Mouse (Mus musculus) gastrocnemius, postnatal 4 days (tissue): Measurements from ENCODE around the gene Tnfaip8l2. TPM values are rescaled to one million over a fixed set of nuclear protein-coding genes. Genes with fewer than 3 reads are reported as not detected.
"Not testable (repeated sequence)": the region's sequence is repeated elsewhere in the genome, so short reads cannot be mapped to it uniquely, and the experiment has no call there.

Experiments
- DNase-seq, 2 experiments: peaks; one replicate each; pipeline ENCODE4 v3.0.0; 2021 to 2022; ENCODE audit warnings: low spot score in 2 of 2, mixed read lengths in 2 of 2
- total RNA-seq, 2 experiments: library from RNA; stranded (reverse); gene quantifications; 2 replicates each; pipeline ENCODE4 v1.2.3; 2021

Tnfaip8l2 gene
- total RNA-seq, 2 experiments from 2014 or later = 2.8 to 3.7 TPM

DNA sequence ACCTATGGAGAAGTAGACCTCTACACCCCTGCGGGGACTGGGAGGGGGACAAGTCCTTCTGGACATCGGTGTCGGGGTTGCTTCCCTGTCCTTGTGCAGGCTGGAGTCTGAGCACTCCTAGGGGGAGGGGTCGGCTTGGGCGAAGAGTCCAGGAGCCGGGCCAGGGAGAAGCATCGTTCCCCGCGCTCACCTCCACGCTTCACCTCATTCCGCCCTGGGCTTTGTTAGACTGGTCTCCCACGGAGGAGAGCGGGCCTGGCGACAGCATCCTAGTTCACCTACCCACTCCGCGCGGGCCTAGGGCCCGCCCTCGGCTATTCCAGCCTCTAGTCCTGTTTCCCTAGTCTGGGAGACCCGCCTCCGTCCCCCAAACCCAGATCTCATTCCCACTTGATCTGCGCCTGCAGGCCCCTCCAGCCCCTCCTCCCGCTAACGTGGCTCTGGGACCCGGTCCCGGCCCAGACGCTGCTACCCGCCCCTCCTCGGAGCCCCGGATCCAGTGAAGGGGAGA, 18.9 kb upstream of the Tnfaip8l2 start:
- peak; percentile 46 to 67 for DNase-seq

DNA sequence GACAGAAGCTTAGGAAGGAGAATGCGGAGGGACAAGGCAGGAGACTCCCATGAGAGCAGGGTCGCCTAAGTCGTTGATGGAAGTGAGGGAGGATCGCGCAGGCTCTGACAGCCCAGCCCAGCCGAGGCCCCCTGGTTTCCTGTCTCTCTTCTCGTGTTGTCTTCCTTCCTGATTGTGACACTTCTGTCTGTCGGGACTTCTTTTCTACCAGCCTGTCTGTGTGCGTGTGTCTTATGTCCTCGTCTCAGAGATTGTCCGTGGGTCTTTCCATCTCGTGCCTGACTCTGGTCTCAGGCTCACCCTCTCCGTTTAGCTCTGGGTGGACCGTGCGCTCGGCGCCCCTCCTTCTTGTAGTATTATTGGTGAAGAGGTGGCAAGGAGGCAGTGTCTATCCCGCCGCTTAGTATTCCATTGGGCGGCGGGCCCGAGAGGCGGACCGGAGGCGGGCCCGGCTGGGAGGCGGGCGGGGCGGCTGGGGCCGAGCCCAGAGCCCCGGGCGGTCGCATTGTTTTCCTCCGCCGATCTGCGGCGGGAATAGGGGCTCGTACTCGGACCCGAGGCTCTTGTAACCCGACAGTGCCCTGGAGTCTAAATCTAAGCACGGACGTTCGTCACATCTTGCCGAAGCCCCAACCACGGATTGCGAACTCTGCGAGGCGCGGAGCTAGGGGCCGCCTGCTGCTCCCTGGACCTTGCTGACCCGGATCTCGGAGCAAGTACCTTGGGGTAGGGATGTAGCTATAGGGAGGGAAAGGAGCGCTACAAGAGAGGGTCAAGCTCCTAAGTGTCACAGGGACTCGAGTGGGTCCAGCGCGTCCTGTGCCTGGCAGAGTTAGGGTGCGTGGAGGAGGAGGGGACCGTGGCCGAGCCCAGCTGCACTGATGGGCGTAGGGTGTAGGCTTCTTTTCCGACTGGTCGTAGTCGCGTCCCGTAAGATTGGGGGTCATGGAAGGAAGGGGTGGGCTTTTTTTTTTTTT, 18.1 kb upstream of the Tnfaip8l2 start, which contains the start of gene Sema6c:
Gene Sema6c, plus strand, starts transcription at position 471 of the 977 bp plus-strand sequence.
- DNase-seq = peak; percentile 88 to 90

DNA sequence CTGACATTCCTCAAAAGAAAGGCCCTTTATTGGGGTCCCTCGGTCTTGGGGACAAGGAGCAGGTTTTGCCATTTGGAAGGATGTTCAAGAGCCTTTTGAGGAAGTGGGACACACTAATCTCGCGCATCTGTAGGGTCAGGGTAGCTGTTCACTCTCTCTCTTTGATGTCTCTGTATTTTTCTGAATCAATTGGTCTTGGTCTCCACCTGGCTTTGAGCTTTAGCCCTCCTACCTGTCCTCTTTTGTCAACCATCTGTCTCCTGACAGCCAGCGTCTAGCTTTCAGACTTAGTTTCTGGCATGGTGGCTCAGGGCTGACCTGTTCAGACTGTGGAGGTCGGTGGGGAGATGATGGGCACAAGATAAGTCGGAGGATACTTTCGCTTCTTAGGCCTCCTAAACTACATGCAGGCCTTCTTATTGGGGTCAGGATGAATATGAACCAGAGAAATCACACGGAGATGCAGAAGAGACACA, 17.4 kb upstream of the Tnfaip8l2 start:
- DNase-seq = no peak

DNA sequence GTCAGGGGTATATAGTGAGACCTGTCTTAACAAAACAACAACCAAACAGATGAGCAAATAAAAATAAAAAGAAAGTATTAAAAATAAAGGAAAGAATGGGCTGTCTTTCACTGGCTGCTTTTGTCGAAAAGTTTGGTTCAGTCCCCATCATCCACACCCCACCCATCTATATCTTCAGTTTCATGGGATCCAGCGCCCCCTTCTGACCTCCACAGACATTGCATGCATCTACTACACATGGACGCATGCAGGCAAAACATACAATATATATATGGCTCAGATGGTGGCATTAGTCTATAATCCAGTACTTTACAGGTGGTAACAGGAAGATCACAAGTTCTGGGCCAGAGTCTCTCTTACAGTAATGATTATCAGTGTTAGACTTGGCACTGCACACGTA, 11.7 kb upstream of the Tnfaip8l2 start:
- DNase-seq = no peak

DNA sequence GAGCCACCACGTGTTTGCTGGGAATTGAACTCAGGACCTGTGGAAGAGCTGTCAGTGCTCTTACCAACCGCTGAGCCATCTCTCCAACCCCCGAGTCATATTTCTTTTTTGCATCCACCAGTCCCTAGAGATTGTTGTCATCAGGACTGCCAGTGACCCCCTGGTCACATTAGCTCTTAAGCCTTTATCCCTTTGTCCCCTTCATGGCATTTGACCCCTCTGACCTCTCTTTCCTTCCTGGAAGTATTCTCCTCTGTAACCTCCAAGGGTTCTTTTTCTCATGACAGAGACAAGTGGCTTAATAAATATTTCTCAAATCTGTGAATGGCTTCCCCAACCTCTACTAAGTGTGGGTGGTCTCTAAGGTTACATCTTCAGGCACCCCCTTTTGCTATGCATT, 5.8 kb upstream of the Tnfaip8l2 start:
- no peak for DNase-seq

DNA sequence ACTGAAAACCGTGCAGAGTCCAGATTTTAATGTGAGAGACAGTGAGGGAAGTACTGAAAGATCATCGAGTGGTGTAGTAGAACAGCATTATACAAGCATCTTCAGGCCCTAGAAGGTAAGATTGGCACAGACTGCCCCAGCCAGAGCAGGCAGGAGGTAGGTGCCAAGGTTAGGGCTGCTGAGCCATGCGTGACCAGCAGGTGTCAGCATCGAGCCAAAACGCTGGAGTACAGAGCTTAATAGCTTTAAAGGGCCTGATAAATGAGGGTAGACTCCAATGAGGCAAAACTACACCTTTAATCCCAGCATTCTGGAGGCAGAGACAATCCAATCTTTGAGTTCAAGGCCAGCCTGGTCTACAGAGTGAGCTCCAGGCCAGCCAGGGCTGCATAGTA, 454 bp upstream of the Tnfaip8l2 start:
- DNase-seq = peak; percentile 58 to 82

DNA sequence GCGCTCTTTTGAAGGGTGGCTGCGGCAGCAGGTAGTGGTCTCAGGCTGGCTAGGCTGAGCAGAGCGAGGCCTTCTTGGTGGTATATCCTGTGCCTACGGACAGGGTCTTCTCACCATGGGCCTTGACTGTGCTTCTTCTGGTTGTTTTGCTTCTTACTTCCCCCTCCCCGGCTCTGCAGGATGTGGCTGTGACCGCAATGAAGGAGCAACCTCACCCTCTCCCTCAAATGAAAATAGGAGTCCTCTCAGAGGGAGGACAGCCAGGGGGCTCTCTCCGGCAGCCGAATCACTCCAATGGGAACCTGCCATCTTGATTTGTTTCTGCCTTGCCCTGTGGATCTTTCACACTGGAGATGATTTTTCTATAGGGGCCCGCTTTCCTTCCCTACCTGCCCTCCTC, 686 bp downstream of the Tnfaip8l2 start:
- no peak for DNase-seq

DNA sequence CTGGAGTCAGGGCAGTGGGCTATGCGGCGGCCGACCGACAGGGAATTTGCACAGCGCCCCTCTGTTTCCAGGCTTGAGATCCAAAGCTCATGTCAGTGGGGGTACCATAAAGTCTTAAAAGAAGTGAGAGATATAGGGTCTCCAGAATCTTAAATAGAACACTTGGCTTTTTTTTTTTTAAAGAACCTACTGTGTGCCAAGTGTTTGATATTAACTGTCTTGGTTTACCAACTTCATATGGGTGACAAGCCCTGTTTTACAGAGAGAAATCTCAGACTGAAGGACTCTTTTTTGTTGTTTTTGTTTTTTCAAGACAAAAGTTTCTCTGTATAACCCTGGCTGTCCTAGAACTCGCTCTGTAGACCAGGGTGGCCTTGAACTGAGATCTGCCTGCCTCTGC, 1.4 kb downstream of the Tnfaip8l2 start:
- DNase-seq = no peak

DNA sequence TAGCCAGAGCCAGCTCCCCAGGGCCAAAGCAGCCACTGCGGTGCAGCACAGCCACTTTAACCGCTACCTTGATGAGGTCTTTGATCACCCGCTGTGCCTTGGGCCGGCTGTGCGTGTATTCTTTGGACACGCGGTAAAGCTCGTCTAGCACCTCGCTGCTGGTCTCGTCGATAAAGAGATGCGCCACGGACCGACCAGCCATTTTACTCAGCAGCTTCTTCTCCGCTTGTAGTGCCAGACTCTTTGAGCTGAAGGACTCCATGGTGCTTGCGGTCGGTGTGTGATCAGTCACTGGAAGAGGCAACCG, 1.9 kb downstream of the Tnfaip8l2 start:
- no peak for DNase-seq

DNA sequence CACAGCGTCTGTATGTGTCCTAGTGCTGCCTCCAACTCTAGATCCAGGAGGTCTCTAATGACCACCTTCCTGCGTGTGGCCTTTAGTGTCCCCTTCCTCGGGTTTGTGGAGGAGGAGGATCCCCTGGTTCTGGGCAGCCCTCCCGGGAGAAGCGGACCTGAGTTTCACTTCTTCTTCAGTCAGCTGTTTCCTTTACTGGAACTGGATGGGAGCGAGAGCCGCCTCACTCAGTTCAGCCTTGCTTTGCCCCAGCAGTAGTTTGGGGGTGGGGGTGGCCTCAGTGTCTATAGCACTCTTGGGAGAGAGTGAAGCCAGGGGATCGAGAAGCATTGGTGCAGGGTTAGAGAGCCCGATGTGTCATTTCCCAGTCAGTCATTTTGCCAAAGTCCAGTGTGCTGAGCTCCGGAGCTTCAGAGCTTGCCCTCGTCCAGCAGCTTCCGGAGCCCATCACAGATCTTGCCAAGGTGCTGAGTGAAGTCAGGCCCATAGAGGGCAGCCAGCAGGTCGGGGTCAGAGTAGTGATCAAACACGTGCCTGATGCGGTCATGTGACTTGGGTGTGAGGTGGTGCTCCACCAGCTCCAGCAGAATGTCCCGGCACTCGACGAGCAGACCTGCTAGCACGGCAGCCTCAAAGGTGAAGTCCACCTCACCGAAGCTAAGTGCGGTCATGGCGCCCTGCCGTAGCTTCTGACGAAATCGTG, 2.4 kb downstream of the Tnfaip8l2 start:
- no peak for DNase-seq

DNA sequence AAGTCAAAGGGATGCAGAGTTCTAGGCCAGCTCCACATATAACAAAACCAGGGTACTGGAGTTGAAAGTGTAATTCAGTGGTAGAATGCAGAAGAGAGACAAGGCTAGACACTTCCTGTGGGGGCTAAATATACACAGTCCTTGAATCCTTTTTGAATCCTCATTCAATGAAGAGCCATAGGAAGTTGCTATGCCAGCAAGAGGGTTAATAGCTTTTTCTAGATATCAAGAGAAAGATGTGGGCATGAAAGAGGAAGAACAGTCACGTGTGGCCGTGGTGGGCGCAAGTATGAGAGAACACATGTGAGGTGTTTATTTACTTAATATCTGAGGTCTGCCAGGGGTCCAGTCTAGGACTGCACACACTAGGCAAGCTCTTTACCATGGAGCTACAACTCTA, 5.8 kb downstream of the Tnfaip8l2 start:
- no peak for DNase-seq

DNA sequence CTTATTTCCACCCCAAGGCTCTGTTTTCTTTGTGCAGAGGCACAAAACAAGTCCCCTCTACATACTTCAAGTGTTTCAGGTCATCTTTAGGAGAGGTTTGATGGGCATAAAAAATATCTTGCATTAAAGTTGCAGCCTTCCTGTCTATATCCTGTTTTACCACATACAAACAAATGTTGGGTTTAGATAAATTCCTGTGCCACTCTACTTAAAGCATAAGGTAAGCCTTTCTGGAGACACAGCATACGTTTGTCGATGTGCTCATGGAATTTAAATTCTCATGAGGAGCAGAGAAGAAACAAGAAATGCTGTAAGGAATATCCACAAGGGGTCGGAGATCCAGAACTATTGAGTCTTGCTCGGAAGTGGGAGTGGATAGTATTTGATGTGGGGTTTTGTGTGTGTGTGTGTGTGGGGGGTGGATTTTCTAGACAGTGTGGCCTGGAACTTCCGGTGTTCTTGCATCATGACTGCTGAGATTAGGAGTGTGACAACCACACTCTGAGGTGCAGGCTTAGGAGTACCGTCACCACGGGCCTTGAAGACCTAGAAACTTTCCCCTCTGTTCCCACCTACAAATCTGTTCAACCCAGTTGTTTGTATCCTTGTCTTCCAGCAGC, 6.6 kb downstream of the Tnfaip8l2 start:
- no peak for DNase-seq

DNA sequence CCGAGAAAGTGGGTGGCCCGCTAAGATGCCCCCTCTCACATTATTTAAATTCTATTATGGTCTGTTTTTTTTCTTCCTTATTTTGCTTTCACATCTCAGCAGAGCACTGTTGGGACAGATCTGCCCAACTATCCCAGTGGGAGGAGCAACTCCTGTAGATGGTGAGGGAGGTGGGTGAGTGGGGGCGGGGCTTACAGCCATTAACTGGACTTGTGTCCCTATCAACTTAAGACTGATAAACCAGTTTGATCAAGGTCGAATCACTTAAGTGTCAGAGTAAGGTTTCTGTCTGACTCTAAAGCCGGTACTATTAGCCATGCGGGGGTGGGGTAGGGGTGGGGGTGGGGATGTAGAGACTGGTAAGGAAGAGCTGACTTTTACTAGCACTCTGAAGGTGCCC, 7.1 kb downstream of the Tnfaip8l2 start:
- no peak for DNase-seq

DNA sequence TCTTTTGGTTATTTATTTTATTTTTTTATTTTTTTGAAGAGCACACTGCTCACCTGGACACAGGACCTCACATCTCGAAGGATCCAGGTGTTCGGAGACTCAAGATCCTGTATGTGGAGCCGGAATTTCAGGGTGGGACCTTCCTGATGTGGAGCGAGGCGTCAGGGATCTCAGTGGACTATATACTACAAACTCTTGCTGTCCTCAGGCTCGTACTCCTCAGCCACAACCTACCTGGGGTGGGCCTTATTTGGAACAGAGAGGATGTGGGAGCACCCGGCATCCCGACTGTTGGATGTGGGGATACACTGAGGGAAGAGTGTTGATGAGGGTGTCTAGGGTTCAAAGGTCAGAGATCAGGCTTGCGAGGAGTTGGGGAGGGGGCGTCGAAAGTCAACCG, 8.0 kb downstream of the Tnfaip8l2 start:
- not testable (repeated sequence) for DNase-seq

DNA sequence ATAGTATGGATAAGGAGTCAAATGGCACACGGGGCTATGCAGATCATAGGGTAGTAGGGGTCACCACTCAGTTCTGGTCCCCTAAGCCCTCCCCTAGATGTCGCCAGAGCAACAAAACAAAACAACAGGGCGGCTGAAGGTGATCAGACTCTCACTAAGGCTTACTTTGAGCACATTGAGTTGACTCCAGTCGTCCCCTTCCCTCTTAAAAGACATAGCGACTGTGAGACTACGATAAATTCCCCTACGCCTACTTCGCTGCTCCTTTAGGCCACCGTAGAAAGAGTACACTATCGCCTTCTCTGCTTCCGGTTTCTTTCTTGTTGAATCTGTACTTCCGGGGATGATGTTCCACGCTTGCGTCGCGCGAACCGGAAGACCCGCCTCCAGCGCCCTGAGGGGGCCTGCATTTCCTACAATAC, 8.5 kb downstream of the Tnfaip8l2 start, which contains the start of the genes Scnm1 and Lysmd1:
Gene Scnm1, minus strand, starts transcription at position 332 of the 422 bp plus-strand sequence.
Gene Lysmd1, plus strand, starts transcription at position 409 of the 422 bp plus-strand sequence.
- DNase-seq = peak; percentile 67 to 84

DNA sequence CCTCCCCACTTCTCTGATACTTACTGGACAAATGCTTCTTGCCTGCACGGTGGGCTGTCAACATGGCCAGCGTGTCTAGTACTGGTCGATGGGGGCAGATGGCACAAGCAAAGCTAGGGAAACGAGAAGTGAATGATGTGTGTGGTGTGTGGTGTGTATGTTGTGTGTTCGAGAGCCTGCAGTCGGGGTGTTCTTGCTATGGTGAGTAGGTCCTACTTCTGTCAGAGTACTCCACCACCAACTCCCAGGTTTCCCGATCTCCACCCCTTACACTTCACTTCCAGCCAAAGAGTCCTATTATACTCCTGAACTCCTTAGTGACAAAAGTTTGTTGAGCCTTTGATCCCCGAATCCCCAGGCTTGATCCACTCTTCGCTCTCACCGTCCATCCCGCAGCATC, 9.0 kb downstream of the Tnfaip8l2 start:
- DNase-seq = no peak

DNA sequence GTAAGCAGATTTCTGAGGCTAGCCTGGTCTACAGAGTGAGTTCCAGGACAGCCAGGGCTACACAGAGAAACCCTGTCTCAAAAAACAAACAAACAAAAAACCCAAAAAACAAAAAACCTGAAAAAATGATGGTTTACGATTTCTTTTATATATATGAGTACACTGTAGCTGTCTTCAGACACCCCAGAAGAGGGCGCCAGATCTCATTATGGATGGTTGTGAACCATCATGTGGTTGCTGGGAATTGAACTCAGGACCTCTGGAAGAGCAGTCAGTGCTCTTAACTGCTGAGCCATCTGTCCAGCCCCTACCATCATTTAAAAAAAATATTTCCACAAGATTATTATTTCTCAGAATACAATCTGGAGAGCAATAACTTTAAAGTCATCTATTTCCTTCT, 9.8 kb downstream of the Tnfaip8l2 start:
- DNase-seq = not testable (repeated sequence)

DNA sequence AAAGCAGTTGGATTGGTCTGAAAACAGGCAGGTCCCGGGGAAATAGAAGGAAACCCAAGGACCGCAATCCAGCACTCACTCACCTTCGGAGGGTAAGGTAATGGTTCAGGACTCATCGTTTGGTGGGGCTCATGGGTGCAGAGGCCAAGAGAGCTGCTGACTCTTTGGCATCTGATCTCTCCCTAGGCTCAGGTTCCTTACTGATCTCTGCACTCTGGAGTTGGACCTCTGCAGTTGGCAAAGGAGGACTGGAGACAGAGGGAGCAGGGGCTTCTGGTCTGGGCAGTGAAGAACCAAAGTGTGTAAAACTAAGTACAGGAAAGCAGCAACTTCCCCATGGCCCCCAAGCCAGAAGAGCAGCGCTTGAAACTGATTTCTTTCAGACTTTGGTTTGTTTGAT, 12.1 kb downstream of the Tnfaip8l2 start:
- no peak for DNase-seq

DNA sequence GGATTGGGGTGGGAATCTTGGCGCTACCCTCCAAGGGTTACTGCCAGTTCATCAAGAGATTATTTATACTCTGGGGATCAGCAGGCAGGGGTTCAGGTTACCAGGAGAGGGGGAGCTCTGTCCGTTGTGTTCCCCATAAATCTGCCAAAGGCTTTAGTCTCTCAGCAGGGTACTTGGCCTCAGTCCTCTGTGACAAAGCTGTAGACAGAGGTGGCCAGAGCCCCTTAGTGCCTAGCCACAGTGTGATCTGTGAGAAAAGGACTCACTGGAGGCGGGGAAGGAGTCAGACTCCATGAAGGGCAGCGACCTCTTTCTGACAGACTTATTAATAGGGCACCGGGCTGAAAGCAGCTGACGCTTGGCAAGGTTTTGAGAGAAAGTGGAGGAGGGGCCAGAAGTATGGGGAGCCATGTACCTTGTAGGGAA, 12.9 kb downstream of the Tnfaip8l2 start:
- no peak for DNase-seq

DNA sequence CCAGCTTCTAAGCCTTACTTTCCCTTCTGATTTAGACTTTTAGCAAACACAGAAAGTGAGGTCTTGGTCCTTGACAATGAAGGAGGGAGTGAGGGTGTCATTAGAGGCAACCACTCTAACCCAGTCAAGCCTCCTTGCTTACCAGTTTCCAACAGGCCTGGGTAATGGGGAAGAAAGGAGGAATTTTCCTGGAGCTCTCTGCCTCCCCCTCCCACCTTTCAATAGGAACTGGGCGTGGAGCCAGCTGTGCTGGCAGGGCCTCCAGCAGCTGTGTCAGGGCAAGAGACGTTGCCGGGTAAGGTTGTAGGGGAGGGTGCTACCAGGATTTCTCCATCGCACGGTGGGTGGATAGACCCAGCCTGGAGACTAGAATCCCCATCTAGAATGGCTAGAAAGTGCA, 17.2 kb downstream of the Tnfaip8l2 start:
- peak in 1 of 2 experiments; percentile 75 for DNase-seq

DNA sequence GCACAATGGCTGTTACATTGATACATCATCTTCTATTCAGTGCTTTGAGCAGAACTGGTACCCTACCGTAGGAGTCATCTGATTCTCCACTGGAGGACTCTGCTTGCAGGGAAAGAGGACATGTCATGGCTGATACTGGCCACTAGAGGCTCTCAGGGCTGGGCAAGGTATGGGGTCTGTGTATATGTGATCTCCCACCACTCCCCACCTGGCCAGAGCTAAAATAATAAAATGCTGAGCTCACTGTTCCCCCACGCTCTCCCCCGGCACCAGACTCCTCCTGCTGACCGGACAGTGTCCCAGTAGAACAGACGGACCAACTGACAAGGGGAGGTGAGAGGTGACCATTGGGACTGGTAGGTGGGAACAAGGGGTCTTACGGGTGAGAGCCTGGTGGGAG, 17.9 kb downstream of the Tnfaip8l2 start, which contains the start of gene Tmod4:
Gene Tmod4, plus strand, starts transcription at position 231 of the 400 bp plus-strand sequence.
- no peak for DNase-seq
